In the genomic region with DNA sequence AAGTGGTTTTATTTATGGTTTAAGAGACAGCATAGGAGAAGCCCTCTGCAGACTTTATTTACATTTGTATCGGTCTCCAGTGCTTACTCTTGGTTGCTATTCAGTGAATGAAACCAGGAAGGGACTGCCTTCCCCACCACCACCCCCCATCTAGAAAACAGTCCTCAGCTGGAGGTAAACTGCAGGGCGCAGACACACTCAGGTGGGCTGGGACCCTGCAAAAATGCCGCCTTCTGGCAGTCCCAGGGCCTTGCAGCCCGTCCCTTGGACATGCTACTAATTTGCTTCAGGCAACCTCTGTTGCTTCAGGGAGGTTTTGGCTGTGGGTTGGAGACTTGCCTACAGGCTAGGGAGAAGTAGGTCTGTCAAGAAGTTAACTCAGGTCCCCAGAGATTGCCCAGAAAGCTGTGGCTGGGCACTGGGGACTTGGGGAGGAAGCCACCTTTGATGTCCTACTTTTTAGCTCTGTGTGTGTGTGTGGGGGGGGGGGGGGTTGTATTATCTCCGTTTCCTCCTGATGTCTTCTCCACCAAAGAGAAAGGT, we compare ENCODE assay signal across 9 mouse cellular contexts. TPM values are rescaled to one million over a fixed set of nuclear protein-coding genes. Genes with fewer than 3 reads are reported as not detected.
DNase-seq lines count a peak whose midpoint lies in the region; ATAC-seq and TF ChIP-seq lines count a peak whose summit lies in the region.
"Had no signal": no experiment of that assay in that cellular context is flagged by ENCODE, and none has a peak within 500 bp of the region (broad histone marks: within the 10 kb centered on the region; RNA-seq: fewer than 3 reads in every experiment).

No protein-coding gene starts in this region.

- ATAC-seq in heart, embryonic 14.5 days (ENCODE audit: insufficient number of reproducible peaks, insufficient read depth, low FRiP score, low read depth) = no peak
- no peak for ATAC-seq in forebrain, embryonic 16.5 days
- no peak for ATAC-seq in lung, postnatal 0 days
- ATAC-seq: Patski had no signal

- H3K27me3 ChIP-seq in heart, embryonic 14.5 days (ENCODE audit: control insufficient read depth, insufficient read depth, low read length) = no peaks in the 10 kb centered on the region
- H3K27me3 ChIP-seq in ES-Bruce4 (ENCODE audit: control insufficient read depth, insufficient read depth, low read length, poor library complexity, severe bottlenecking) = no peaks in the 10 kb centered on the region
- no peaks in the 10 kb centered on the region; the same call in 1 of the 2 replicates for H3K27me3 ChIP-seq in forebrain, embryonic 16.5 days (replicated peaks; ENCODE audit: control insufficient read depth, insufficient read depth, low read length)
- H3K27me3 ChIP-seq in lung, postnatal 0 days (replicated peaks; ENCODE audit: insufficient read depth, low read length) = no peaks in the 10 kb centered on the region
- H3K27me3 ChIP-seq: Patski had no signal

- no peak overlapping the region for H3K4me2 ChIP-seq in heart, embryonic 14.5 days (ENCODE audit: low read length)
- no peak overlapping the region for H3K4me2 ChIP-seq in forebrain, embryonic 16.5 days (ENCODE audit: low read length)
- H3K4me2 ChIP-seq in lung, postnatal 0 days (replicated peaks; ENCODE audit: low read depth, low read length) = no peak overlapping the region

- H3K9ac ChIP-seq in heart, embryonic 14.5 days (ENCODE audit: low read length) = peak overlapping the region; percentile 61; the same call in 1 of the 2 replicates
- H3K9ac ChIP-seq in ES-Bruce4 (ENCODE audit: low read depth, poor library complexity, severe bottlenecking) = peak overlapping the region; percentile 20
- no peak overlapping the region for H3K9ac ChIP-seq in forebrain, embryonic 16.5 days (replicated peaks; ENCODE audit: low read depth, low read length)
- no peak overlapping the region for H3K9ac ChIP-seq in lung, postnatal 0 days (replicated peaks; ENCODE audit: low read depth)

- peaks cover 18% of the 10 kb centered on the region for H3K36me3 ChIP-seq in heart, embryonic 14.5 days (ENCODE audit: control insufficient read depth, insufficient read depth, low read length)
- peaks cover 15% of the 10 kb centered on the region for H3K36me3 ChIP-seq in ES-Bruce4 (ENCODE audit: control insufficient read depth, insufficient read depth, low read length, poor library complexity, severe bottlenecking)
- H3K36me3 ChIP-seq in forebrain, embryonic 16.5 days (ENCODE audit: control insufficient read depth, insufficient read depth) = no peaks in the 10 kb centered on the region
- no peaks in the 10 kb centered on the region for H3K36me3 ChIP-seq in lung, postnatal 0 days (ENCODE audit: insufficient read depth, low read length)

- DNase-seq in heart, adult 11 months = no peak
- DNase-seq in lung, postnatal 0 days (ENCODE audit: low spot score) = no peak
- DNase-seq in testis, postnatal 14 days (ENCODE audit: low spot score) = no peak
- no peak for DNase-seq in frontal cortex, postnatal 25 days (ENCODE audit: low spot score in 2 of 2)
- DNase-seq in right cerebral cortex, adult 18-20 months = no peak

- WGBS in heart, embryonic 14.5 days = 63% methylated on average over 5 of the region's 5 CpGs
- WGBS in forebrain, embryonic 16.5 days = 34% methylated on average over 5 of the region's 5 CpGs
- WGBS in lung, postnatal 0 days = 44% methylated on average over 5 of the region's 5 CpGs

- H3K4me1 ChIP-seq in heart, embryonic 14.5 days (ENCODE audit: control insufficient read depth in 2 of 2, insufficient read depth in 2 of 2, low read length in 2 of 2) = peaks cover 36 to 54% of the 10 kb centered on the region in 2 experiments
- H3K4me1 ChIP-seq in ES-Bruce4 (ENCODE audit: control insufficient read depth, insufficient read depth, low read length) = peaks cover 20% of the 10 kb centered on the region
- peaks cover 55% of the 10 kb centered on the region for H3K4me1 ChIP-seq in forebrain, embryonic 16.5 days (replicated peaks; ENCODE audit: control insufficient read depth, insufficient read depth, low read length)
- peaks cover 39% of the 10 kb centered on the region for H3K4me1 ChIP-seq in lung, postnatal 0 days (ENCODE audit: insufficient read depth, low read depth, low read length)

- no peaks in the 10 kb centered on the region for H3K9me3 ChIP-seq in heart, embryonic 14.5 days (ENCODE audit: control insufficient read depth, low read length)
- H3K9me3 ChIP-seq in ES-Bruce4 (replicated peaks; ENCODE audit: control insufficient read depth, insufficient read depth, low read length, poor library complexity, severe bottlenecking) = no peaks in the 10 kb centered on the region
- no peaks in the 10 kb centered on the region for H3K9me3 ChIP-seq in forebrain, embryonic 16.5 days (ENCODE audit: control insufficient read depth, low read length)
- no peaks in the 10 kb centered on the region for H3K9me3 ChIP-seq in lung, postnatal 0 days (ENCODE audit: low read length)

- no peak overlapping the region for H3K4me3 ChIP-seq in heart, embryonic 14.5 days (ENCODE audit: control insufficient read depth in 1 of 2, insufficient read depth in 1 of 2, low read depth in 1 of 2, low read length in 2 of 2)
- no peak overlapping the region for H3K4me3 ChIP-seq in ES-Bruce4 (ENCODE audit: low read depth, low read length)
- no peak overlapping the region for H3K4me3 ChIP-seq in forebrain, embryonic 16.5 days (replicated peaks; ENCODE audit: low read length)
- H3K4me3 ChIP-seq in lung, postnatal 0 days (ENCODE audit: low read depth, low read length) = no peak overlapping the region

- TF ChIP-seq EP300 in ES-Bruce4 (IDR thresholded peaks at IDR 0.05; ENCODE audit: insufficient read depth, low read depth, low read length) = peak; percentile 67; the same call in 1 of the 2 replicates
- no peak for TF ChIP-seq EP300 in lung, postnatal 0 days (IDR thresholded peaks at IDR 0.05)

- TF ChIP-seq CTCF in ES-Bruce4 (IDR thresholded peaks at IDR 0.05; ENCODE audit: low read depth, low read length) = no peak
- TF ChIP-seq CTCF in lung, postnatal 0 days (IDR thresholded peaks at IDR 0.05) = no peak; the same call in 1 of the 2 replicates

- peak overlapping the region in 1 of 2 experiments; percentile 57; a peak in 2 of 4 replicates for H3K27ac ChIP-seq in heart, embryonic 14.5 days (replicated peaks in 1 of 2; ENCODE audit: control insufficient read depth in 1 of 2, insufficient read depth in 1 of 2, low read depth in 2 of 2, low read length in 2 of 2)
- H3K27ac ChIP-seq in ES-Bruce4 (ENCODE audit: insufficient read depth, low read length) = peak overlapping the region; percentile 51
- peak overlapping the region; percentile 61 for H3K27ac ChIP-seq in forebrain, embryonic 16.5 days (ENCODE audit: low read length)
- H3K27ac ChIP-seq in lung, postnatal 0 days (ENCODE audit: low read length) = peak overlapping the region; percentile 77

- TF ChIP-seq POLR2A in ES-Bruce4 (IDR thresholded peaks at IDR 0.05; ENCODE audit: insufficient read depth, low read length) = no peak

RNA-seq across cellular contexts. Expression of a gene that starts 2.9 kb away (rescaled TPM):
- polyA plus RNA-seq in heart, embryonic 14.5 days (2014; fragmentation: Nextera tagmentation; extraction: Ambion mirVana) = 31.4 and 33.4 TPM in 2 replicates
- polyA plus RNA-seq in ES-Bruce4 (2011; ENCODE audit: insufficient read depth, insufficient read length, low read depth, missing spikeins) = 23.7 and 26.3 TPM in 2 replicates
- polyA plus RNA-seq in forebrain, embryonic 16.5 days (2015; fragmentation: Nextera tagmentation; extraction: Ambion mirVana) = 9.5 and 10.6 TPM in 2 replicates
- polyA plus RNA-seq in lung, postnatal 0 days (2015; fragmentation: Nextera tagmentation; extraction: Ambion mirVana) = 26.2 and 28.8 TPM in 2 replicates

RNA-seq across cellular contexts. Expression of a gene that starts 17.1 kb away (rescaled TPM):
- 15.6 and 17.5 TPM in 2 replicates for polyA plus RNA-seq in heart, embryonic 14.5 days (2014; fragmentation: Nextera tagmentation; extraction: Ambion mirVana)
- polyA plus RNA-seq in ES-Bruce4 (2011; ENCODE audit: insufficient read depth, insufficient read length, low read depth, missing spikeins) = 54.3 and 55.8 TPM in 2 replicates
- polyA plus RNA-seq in forebrain, embryonic 16.5 days (2015; fragmentation: Nextera tagmentation; extraction: Ambion mirVana) = 10.3 and 10.9 TPM in 2 replicates
- 2.5 and 2.6 TPM in 2 replicates for polyA plus RNA-seq in lung, postnatal 0 days (2015; fragmentation: Nextera tagmentation; extraction: Ambion mirVana)

RNA-seq across cellular contexts. Expression of a gene that starts 58.1 kb away (rescaled TPM):
- 1.00 and 2.3 TPM in 2 replicates for polyA plus RNA-seq in heart, embryonic 14.5 days (2014; fragmentation: Nextera tagmentation; extraction: Ambion mirVana)
- polyA plus RNA-seq in ES-Bruce4 (2011; ENCODE audit: insufficient read depth, insufficient read length, low read depth, missing spikeins) = not detected in 2 replicates
- 0.51 and 1.0 TPM in 2 replicates for polyA plus RNA-seq in forebrain, embryonic 16.5 days (2015; fragmentation: Nextera tagmentation; extraction: Ambion mirVana)
- 0.56 and 1.0 TPM in 2 replicates for polyA plus RNA-seq in lung, postnatal 0 days (2015; fragmentation: Nextera tagmentation; extraction: Ambion mirVana)

Comparison
In these comparisons a context has a peak if more than half of its experiments do, and no peak if none do; other contexts are left out.
1. H3K9ac ChIP-seq: peak in heart, embryonic 14.5 days (single experiment) and ES-Bruce4 (single experiment); none in forebrain, embryonic 16.5 days (single experiment) and lung, postnatal 0 days (single experiment).